Mouse (Mus musculus) limb, embryonic 10.5 days (tissue): ENCODE measurements around the gene Tpm1. TPM values are rescaled to one million over a fixed set of nuclear protein-coding genes. Genes with fewer than 3 reads are reported as not detected.
A peak's percentile ranks its signal among the peaks of the same experiment; 100 is the strongest.

Experiments
- DNase-seq: peaks from one replicate; pipeline ENCODE4 v3.0.0-alpha.2; 2017; ENCODE audit warnings: low spot score
- H3K27ac ChIP-seq: fragments of 300-500 bp; sonication (generic); 2 replicates; pipeline ENCODE4 v1.5.1; 2016; ENCODE audit warnings: mild to moderate bottlenecking
- H3K27me3 ChIP-seq: fragments of 300-500 bp; sonication (generic); 2 replicates; pipeline ENCODE4 v1.6.1; 2016; ENCODE audit warnings: low read depth, mild to moderate bottlenecking; ENCODE audit not compliant: poor library complexity, severe bottlenecking
- H3K36me3 ChIP-seq: fragments of 300-500 bp; sonication (generic); 2 replicates; pipeline ENCODE4 v1.6.1; 2016; ENCODE audit warnings: mild to moderate bottlenecking, moderate library complexity
- H3K4me1 ChIP-seq: fragments of 300-500 bp; sonication (generic); 2 replicates; pipeline ENCODE4 v1.6.1; 2016
- H3K4me3 ChIP-seq: fragments of 300-500 bp; sonication (generic); 2 replicates; pipeline ENCODE4 v1.5.1; 2016; ENCODE audit warnings: mild to moderate bottlenecking, moderate library complexity
- H3K9me3 ChIP-seq: fragments of 300-500 bp; sonication (generic); replicated peaks from 2 replicates; pipeline ENCODE4 v1.6.1; 2016; ENCODE audit warnings: mild to moderate bottlenecking
- WGBS: fragments of 180-500 bp; shearing (Covaris S2); methylation state at CpG from one replicate; pipeline ENCODE4 v1.1.7; 2016; 5-methylcytosine and 5-hydroxymethylcytosine counted together
- polyA plus RNA-seq: library from polyadenylated mRNA; unstranded; fragments of >200 nt; fragmentation: Nextera tagmentation; extraction: Ambion mirVana; gene quantifications from 2 replicates; pipeline ENCODE4 v1.2.1, GENCODE M21; 2016

Gene Tpm1
- polyA plus RNA-seq, 1 experiment from 2014 or later: 286 TPM

DNA sequence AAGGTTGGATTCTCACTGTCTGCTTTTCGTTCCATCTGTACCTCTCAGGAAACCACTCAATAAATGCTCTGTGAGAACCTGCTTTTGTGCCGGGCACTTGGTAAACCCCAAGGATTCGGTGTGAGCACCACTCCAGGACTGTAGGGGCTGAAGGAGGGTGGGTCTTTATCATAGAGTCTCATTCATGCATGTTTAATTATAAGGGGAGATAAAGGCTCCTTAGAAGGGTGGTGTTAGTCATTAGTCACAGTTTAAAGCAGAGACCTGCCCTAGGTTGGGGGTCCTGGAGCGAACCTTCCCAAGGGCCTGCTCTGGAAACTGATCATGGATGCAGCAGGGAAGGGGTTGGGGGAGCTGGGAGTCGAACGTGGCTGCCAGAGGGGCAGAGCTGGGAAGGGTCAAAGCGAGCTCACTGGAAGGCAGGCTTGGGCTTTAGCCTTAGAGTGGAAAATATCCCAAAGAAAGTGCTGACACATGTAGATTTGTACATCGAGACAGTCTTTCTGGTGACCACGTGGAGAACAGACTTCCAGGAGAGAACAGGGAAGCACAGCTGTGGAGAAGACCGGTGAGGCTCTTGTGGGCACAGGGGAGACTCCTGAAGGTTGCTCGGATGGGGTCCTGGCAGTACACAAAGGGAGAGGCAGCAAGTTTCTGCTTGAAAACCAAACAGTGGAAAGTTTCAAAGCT lies 60.9 kb downstream of the Tpm1 start:
- no peak overlapping the region for H3K4me3 ChIP-seq
- peaks cover 10% of the 10 kb centered on the region; the same call in 1 of the 2 replicates for H3K4me1 ChIP-seq
- no peak for DNase-seq
- no peaks in the 10 kb centered on the region for H3K27me3 ChIP-seq
- no peaks in the 10 kb centered on the region for H3K36me3 ChIP-seq
- no peak overlapping the region for H3K27ac ChIP-seq
- 78% methylated on average over 11 of the region's 11 CpGs for WGBS
- no peaks in the 10 kb centered on the region for H3K9me3 ChIP-seq

- Histone ChIP-seq H3K9me3 (no peaks in the 10 kb centered on the region), H3K36me3 (no peaks in the 10 kb centered on the region), H3K27me3 (no peaks in the 10 kb centered on the region), H3K4me1 (0 out of 2 replicates have a peak, but pooled peaks cover 8% of the 10 kb centered on the region), H3K27ac (no peak overlapping the region), H3K4me3 (no peak overlapping the region)
- WGBS: 88% methylated on average over 7 of the region's 7 CpGs
- DNase-seq: no peak
These were observed 63.8 kb downstream of the Tpm1 start for GRCm38 (mm10) chr9:66985377-66985776.

- Histone ChIP-seq H3K9me3 (no peaks in the 10 kb centered on the region), H3K4me1 (0 out of 2 replicates have a peak, but pooled peaks cover 3% of the 10 kb centered on the region), H3K36me3 (no peaks in the 10 kb centered on the region), H3K4me3 (no peak overlapping the region), H3K27me3 (no peaks in the 10 kb centered on the region), H3K27ac (no peak overlapping the region)
- 86% methylated on average over 7 of the region's 7 CpGs for WGBS
- DNase-seq: no peak
These were observed 67.1 kb downstream of the Tpm1 start for GRCm38 (mm10) chr9:66982085-66982484.

DNA sequence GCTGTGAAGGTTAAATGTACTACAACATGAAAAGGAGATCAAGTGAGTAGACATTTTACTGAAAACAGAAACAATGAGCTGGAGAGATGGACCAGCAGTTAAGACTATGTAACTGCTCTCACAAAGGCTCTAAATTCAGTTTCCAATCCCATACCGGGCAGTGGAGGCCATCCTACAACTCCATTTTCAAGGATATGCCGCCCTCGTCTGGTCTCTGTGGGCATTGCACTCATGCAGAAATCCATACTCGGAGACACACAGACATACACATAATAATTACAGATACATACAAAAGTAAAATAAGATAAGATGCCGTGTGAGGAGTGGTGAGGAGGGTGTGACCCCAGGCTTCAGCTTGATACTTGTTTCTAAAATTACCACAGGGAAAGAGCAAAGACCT lies 68.7 kb downstream of the Tpm1 start:
- Histone ChIP-seq H3K27me3 (no peaks in the 10 kb centered on the region), H3K36me3 (no peaks in the 10 kb centered on the region), H3K27ac (no peak overlapping the region), H3K9me3 (no peaks in the 10 kb centered on the region), H3K4me1 (0 out of 2 replicates have a peak, but pooled peaks cover 3% of the 10 kb centered on the region), H3K4me3 (no peak overlapping the region)
- DNase-seq: peak; percentile 83
- 14% methylated on average over 5 of the region's 5 CpGs for WGBS

DNA sequence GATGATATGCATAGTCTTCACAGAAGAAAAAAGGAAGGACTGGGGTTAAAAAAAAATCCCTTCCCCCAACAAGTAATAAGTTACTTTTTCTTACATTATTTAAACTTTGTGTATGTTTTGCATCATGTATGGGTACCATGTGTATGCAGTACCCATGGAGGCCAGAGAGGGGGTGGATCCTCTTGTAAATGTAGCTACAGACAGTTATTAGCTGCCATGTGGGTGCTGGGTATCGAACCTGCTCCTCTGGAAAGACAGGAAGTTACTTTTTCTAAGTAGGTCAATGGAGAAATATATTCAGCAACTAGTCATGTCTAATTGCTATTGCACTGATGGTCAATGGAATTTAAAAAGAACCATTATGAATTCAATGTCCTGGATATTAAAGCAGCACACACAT lies 70.7 kb downstream of the Tpm1 start:
- DNase-seq: no peak
- Histone ChIP-seq H3K27ac (no peak overlapping the region), H3K36me3 (no peaks in the 10 kb centered on the region), H3K27me3 (no peaks in the 10 kb centered on the region), H3K9me3 (no peaks in the 10 kb centered on the region), H3K4me3 (no peak overlapping the region), H3K4me1 (0 out of 2 replicates have a peak, but pooled peaks cover 11% of the 10 kb centered on the region)
- WGBS: 78% methylated on average over 1 of the region's 1 CpGs

GRCm38 (mm10) chr9:66977982-66978381 lies 71.2 kb downstream of the Tpm1 start:
- H3K4me1 ChIP-seq: 0 out of 2 replicates have a peak, but pooled peaks cover 11% of the 10 kb centered on the region
- no peak for DNase-seq
- no peaks in the 10 kb centered on the region for H3K27me3 ChIP-seq
- H3K36me3 ChIP-seq: no peaks in the 10 kb centered on the region
- 94% methylated on average over 1 of the region's 1 CpGs for WGBS
- no peaks in the 10 kb centered on the region for H3K9me3 ChIP-seq
- H3K4me3 ChIP-seq: no peak overlapping the region
- no peak overlapping the region for H3K27ac ChIP-seq

DNA sequence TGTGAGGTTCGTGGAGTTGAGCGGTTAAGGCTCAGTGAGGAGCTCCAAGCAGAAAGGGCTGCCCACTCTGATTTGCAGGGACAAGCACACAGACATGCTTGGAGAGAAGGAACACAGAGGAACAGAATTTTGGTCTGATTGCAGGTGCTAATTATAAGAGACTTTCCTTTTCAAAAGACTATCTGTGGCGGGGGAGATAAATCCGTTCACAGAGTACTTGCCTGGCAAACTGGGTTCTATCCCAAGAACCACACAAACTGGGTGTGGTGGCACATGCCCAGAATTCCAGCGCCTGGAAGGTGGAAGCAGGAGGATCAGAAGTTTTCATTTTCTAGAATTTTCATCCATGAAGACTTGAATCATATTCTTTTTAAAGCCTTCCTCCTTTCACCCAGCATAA lies 72.1 kb downstream of the Tpm1 start:
- no peak for DNase-seq
- Histone ChIP-seq H3K9me3 (no peaks in the 10 kb centered on the region), H3K27me3 (no peaks in the 10 kb centered on the region), H3K36me3 (no peaks in the 10 kb centered on the region), H3K27ac (no peak overlapping the region), H3K4me3 (no peak overlapping the region), H3K4me1 (0 out of 2 replicates have a peak, but pooled peaks cover 11% of the 10 kb centered on the region)
- 80% methylated on average over 5 of the region's 5 CpGs for WGBS

DNA sequence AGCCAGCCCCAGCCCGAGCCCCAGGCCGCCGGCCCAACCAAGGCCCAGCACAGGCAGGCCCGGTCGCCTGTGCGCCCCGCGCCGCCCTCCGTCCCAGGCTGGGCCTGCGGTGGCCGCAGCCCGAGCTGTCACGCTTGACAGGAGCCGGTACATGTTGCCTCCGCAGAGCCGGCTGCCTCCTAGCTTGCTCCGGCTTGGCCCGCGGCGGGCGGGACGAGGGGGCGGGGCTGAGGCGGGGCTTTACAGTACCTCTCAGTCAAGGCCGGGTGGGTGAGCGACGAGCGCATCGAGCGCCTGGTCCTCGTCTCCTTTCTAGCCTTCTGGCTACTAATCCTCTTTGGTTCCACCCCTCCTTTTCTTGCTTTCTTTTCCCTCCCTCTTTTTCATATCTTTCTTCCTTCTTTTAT lies 74.0 kb downstream of the Tpm1 start, which contains the start of gene Lactb:
Lactb (minus strand) TSS at position 246 of the 407 bp plus-strand sequence.
- 0 out of 2 replicates have a peak, but pooled peaks cover 11% of the 10 kb centered on the region for H3K4me1 ChIP-seq
- DNase-seq: peak; percentile 98
- WGBS: 2% methylated on average over 32 of the region's 32 CpGs

DNA sequence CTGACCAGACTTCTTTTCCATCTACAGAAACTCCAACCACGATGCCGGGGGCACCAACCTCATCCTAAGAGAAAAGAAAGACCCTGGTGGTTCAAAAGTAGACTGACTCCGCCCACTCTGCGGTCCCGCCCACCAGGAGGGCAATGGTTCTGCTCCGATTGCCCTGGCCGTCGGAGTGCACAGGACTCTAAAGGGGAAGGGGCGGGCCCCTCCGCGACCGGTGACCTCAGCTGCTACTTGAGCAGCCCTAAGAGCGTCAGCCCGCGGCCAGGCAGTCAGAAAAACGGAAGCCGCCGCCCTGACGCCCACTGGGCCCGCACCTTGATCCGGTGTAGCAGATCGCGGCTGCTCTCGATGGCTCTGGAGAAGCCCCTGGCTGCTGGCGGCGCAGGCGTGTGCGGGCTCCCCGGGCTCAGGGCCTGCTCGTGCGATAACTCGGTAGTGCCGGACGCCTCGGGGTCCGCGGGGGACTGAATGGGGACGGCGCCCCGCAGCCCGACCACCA lies 74.4 kb downstream of the Tpm1 start:
- Histone ChIP-seq H3K4me1 (0 out of 2 replicates have a peak, but pooled peaks cover 11% of the 10 kb centered on the region), H3K27ac (peak overlapping the region; percentile 85), H3K4me3 (peak overlapping the region; percentile 78), H3K36me3 (peaks cover 15% of the 10 kb centered on the region), H3K9me3 (no peaks in the 10 kb centered on the region), H3K27me3 (no peaks in the 10 kb centered on the region)
- peak; percentile 87 for DNase-seq
- under 1% methylated on average over 41 of the region's 41 CpGs for WGBS

More for the DNA sequence above, 74.0 kb downstream of the Tpm1 start, which contains the start of gene Lactb:
- no peaks in the 10 kb centered on the region for H3K27me3 ChIP-seq
- no peaks in the 10 kb centered on the region for H3K9me3 ChIP-seq
- peak within 1 kb of the TSS; percentile 78 for H3K4me3 ChIP-seq
- peak within 1 kb of the TSS; percentile 85 for H3K27ac ChIP-seq
- peaks cover 10% of the 10 kb centered on the region for H3K36me3 ChIP-seq

Other genes starting within 250 kb of the Tpm1 start
- gene Aph1c, start 214.7 kb downstream of the Tpm1 start, polyA plus RNA-seq: 1.1 and 1.5 TPM in 2 replicates
- 14.3 and 14.9 TPM in 2 replicates for gene Rab8b, start 129.7 kb downstream of the Tpm1 start, polyA plus RNA-seq
- gene Rps27l, start 103.3 kb downstream of the Tpm1 start, polyA plus RNA-seq: 775 and 943 TPM in 2 replicates
- gene Lactb, start 73.9 kb downstream of the Tpm1 start, polyA plus RNA-seq: 8.7 and 9.3 TPM in 2 replicates